Mouse (Mus musculus): Measurements from ENCODE around the gene Mrps14. TPM values are rescaled to one million over a fixed set of nuclear protein-coding genes. Genes with fewer than 3 reads are reported as not detected.
A peak's percentile ranks its signal among the peaks of the same experiment; 100 is the strongest.

The Mrps14 gene
- total and polyA plus RNA-seq, 2 experiments from 2014 or later: 17.7 to 111 TPM

DNA sequence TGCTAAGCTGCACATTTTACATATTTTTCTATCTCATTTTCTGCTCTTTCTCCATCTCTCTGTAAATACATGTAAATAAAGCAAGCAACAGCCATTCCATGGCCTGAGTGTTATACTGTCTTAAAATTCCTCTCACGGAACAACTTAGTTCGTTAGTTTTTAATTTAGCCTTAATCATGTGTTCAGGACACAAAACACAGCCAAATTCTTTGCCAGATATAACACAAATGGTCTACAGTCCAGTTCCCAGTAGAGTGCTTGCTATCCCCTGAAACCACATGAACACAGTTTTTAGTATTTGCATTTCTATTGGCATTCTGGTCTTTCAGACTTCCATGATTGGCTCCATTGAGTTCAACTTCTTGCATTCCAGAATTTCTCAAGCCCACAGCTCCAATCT, 36.8 kb upstream of the Mrps14 start:
- no peak for ATAC-seq (ENCODE audit: low FRiP score)
- TF ChIP-seq CTCF (IDR thresholded peaks at IDR 0.05): no peak
- no peak overlapping the region for H3K4me3 ChIP-seq (ENCODE audit: low read depth, low read length)

DNA sequence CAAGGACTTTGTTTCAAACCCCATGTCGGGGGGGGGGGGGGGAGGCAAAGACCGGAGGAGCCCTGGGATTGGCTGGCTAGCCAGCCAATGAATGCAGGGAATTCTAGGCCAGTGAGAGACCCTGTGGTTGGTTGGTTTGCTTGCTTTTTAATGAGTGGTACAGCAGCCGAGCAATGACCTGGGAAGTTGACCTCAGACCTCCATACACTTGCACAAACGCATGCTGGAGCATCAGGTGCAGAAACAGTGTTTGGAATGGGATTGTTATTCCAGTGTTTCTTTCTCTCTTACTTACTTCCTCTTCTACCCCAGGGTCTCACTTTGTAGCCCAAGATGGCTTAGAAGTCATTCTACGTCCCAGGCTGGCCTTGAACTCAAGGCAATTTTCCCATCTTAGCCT, 28.4 kb upstream of the Mrps14 start:
- H3K27ac ChIP-seq (ENCODE audit: low read depth, low read length): no peak overlapping the region
- no peaks in the 10 kb centered on the region for H3K36me3 ChIP-seq (ENCODE audit: insufficient read depth, low read length)
- no peak overlapping the region for H3K9ac ChIP-seq (replicated peaks; ENCODE audit: low read length, poor library complexity, severe bottlenecking)
- no peaks in the 10 kb centered on the region for H3K9me3 ChIP-seq (ENCODE audit: low read length)
- no peak for DNase-seq (ENCODE audit: low spot score)
- H3K27me3 ChIP-seq (ENCODE audit: insufficient read depth, low read length): no peaks in the 10 kb centered on the region
- ATAC-seq (ENCODE audit: low FRiP score): no peak
- no peak overlapping the region for H3K4me2 ChIP-seq (ENCODE audit: low read depth, low read length, poor library complexity, severe bottlenecking)
- H3K4me3 ChIP-seq (ENCODE audit: low read depth, low read length): no peak overlapping the region
- WGBS: 75% methylated on average over 3 of the region's 5 CpGs
- no peak for TF ChIP-seq CTCF (IDR thresholded peaks at IDR 0.05)
- no peaks in the 10 kb centered on the region for H3K4me1 ChIP-seq (ENCODE audit: insufficient read depth, low read length)

More for the DNA sequence above, 36.8 kb upstream of the Mrps14 start:
- no peaks in the 10 kb centered on the region for H3K27me3 ChIP-seq (ENCODE audit: insufficient read depth, low read length)
- H3K4me1 ChIP-seq (ENCODE audit: insufficient read depth, low read length): no peaks in the 10 kb centered on the region
- no peaks in the 10 kb centered on the region for H3K9me3 ChIP-seq (ENCODE audit: low read length)
- DNase-seq (ENCODE audit: low spot score): no peak
- no peak overlapping the region for H3K4me2 ChIP-seq (ENCODE audit: low read depth, low read length, poor library complexity, severe bottlenecking)
- no peak overlapping the region for H3K27ac ChIP-seq (ENCODE audit: low read depth, low read length)
- no peak overlapping the region for H3K9ac ChIP-seq (replicated peaks; ENCODE audit: low read length, poor library complexity, severe bottlenecking)
- no peaks in the 10 kb centered on the region for H3K36me3 ChIP-seq (ENCODE audit: insufficient read depth, low read length)
- WGBS: 90% methylated on average over 2 of the region's 2 CpGs

DNA sequence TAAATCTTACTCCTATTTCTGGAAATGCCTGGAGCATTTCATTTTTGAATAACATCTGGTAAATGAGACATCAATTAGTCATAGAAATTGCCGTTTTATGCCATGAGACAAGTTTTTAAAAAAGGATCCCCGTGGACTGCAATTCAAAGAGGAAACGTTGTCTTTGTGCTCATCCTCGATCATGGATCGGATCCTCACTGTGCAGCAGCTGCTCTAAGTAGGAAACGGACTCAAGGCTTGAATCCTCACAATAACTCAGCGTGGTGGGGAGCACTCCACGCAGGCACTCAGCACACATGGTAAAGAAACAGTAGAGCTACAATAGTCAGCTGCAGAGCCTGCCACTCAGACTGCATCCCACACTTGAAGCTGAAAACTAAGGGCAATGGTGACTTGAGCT, 18.1 kb upstream of the Mrps14 start:
- H3K4me3 ChIP-seq (ENCODE audit: low read depth, low read length): no peak overlapping the region
- H3K9ac ChIP-seq (replicated peaks; ENCODE audit: low read length, poor library complexity, severe bottlenecking): no peak overlapping the region
- no peak overlapping the region for H3K27ac ChIP-seq (ENCODE audit: low read depth, low read length)
- no peaks in the 10 kb centered on the region for H3K9me3 ChIP-seq (ENCODE audit: low read length)
- H3K4me2 ChIP-seq (ENCODE audit: low read depth, low read length, poor library complexity, severe bottlenecking): no peak overlapping the region
- H3K4me1 ChIP-seq (ENCODE audit: insufficient read depth, low read length): no peaks in the 10 kb centered on the region
- TF ChIP-seq CTCF (IDR thresholded peaks at IDR 0.05): no peak
- H3K36me3 ChIP-seq (ENCODE audit: insufficient read depth, low read length): no peaks in the 10 kb centered on the region
- ATAC-seq (ENCODE audit: low FRiP score) (no peak), DNase-seq (ENCODE audit: low spot score) (peak; percentile 10)
- 40% methylated on average over 8 of the region's 8 CpGs for WGBS
- no peaks in the 10 kb centered on the region for H3K27me3 ChIP-seq (ENCODE audit: insufficient read depth, low read length)

DNA sequence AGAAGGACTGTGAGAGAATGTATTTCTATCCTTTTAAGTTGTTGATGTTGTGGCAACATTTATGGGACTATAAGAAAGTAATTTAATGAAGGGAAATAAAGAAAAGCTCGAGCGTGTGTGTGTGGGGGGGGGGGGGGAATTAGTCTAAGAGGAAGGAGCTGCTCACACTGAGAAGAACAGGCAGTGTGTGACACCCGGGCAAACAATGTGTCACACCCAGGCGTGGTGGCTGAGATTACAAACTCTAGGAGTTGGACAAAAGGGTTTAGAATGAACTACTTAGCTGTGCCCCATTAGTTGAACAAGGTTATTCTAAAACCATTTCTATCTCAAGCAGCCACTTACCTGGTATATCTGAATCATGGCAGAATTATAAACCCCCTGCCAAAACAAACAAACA, 13.8 kb upstream of the Mrps14 start:
- H3K36me3 ChIP-seq (ENCODE audit: insufficient read depth, low read length): no peaks in the 10 kb centered on the region
- 52% methylated on average over 4 of the region's 4 CpGs for WGBS

DNA sequence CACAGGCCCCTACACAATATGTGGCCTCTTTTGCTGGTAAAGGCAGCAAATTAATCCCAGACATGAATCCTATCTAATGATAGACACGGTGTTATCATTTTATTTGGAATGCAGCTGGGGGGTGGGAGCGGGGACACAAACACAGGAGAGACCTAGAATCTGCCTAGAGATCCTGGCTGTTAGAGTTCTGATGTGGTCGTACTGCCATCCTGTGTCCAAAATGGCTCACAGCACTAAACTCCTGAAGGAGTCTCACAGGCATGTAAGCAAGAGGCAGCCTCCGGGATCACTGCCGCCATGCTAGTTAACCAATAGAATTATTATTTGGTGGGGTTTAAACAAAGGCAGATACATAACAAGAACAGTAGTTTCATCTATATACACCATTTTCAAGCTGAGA, 10.5 kb upstream of the Mrps14 start:
- TF ChIP-seq CTCF (IDR thresholded peaks at IDR 0.05): peak; percentile 93
- no peak overlapping the region for H3K9ac ChIP-seq (replicated peaks; ENCODE audit: low read length, poor library complexity, severe bottlenecking)
- no peak overlapping the region for H3K4me3 ChIP-seq (ENCODE audit: low read depth, low read length)
- H3K4me1 ChIP-seq (ENCODE audit: insufficient read depth, low read length): no peaks in the 10 kb centered on the region
- DNase-seq (ENCODE audit: low spot score) (peak; percentile 85), ATAC-seq (ENCODE audit: low FRiP score) (peak; percentile 87)
- WGBS: 6% methylated on average over 5 of the region's 5 CpGs
- H3K4me2 ChIP-seq (ENCODE audit: low read depth, low read length, poor library complexity, severe bottlenecking): peak overlapping the region; percentile 30; the same call in 1 of the 2 replicates
- no peaks in the 10 kb centered on the region for H3K9me3 ChIP-seq (ENCODE audit: low read length)
- no peaks in the 10 kb centered on the region for H3K27me3 ChIP-seq (ENCODE audit: insufficient read depth, low read length)
- H3K36me3 ChIP-seq (ENCODE audit: insufficient read depth, low read length): no peaks in the 10 kb centered on the region
- no peak overlapping the region for H3K27ac ChIP-seq (ENCODE audit: low read depth, low read length)

More for the DNA sequence above, 13.8 kb upstream of the Mrps14 start:
- ATAC-seq (ENCODE audit: low FRiP score) (no peak), DNase-seq (ENCODE audit: low spot score) (no peak)
- Histone ChIP-seq H3K9ac (replicated peaks; ENCODE audit: low read length, poor library complexity, severe bottlenecking) (no peak overlapping the region), H3K4me2 (ENCODE audit: low read depth, low read length, poor library complexity, severe bottlenecking) (no peak overlapping the region), H3K9me3 (ENCODE audit: low read length) (no peaks in the 10 kb centered on the region), H3K4me1 (ENCODE audit: insufficient read depth, low read length) (no peaks in the 10 kb centered on the region), H3K27ac (ENCODE audit: low read depth, low read length) (no peak overlapping the region), H3K27me3 (ENCODE audit: insufficient read depth, low read length) (no peaks in the 10 kb centered on the region), H3K4me3 (ENCODE audit: low read depth, low read length) (no peak overlapping the region)
- no peak for TF ChIP-seq CTCF (IDR thresholded peaks at IDR 0.05)

DNA sequence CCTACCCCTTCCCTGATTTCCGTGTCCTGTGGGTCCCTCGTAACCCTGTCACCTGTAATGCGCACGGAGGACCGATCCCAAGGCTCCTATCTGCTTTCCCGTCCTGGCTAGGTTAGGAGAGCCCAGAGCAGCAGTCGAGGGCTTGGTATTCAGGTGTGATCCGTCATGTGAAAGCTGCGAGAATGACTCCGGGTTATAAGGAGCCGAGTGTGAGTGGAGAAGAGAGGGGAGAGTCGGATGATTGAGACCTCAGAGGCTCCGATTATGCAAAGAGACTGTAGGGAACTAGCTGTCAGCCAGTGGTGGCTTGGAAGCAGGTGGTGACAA, 285 bp downstream of the Mrps14 start:
- Histone ChIP-seq H3K9me3 (ENCODE audit: low read length) (no peaks in the 10 kb centered on the region), H3K27me3 (ENCODE audit: insufficient read depth, low read length) (no peaks in the 10 kb centered on the region), H3K9ac (replicated peaks; ENCODE audit: low read length, poor library complexity, severe bottlenecking) (peak overlapping the region; percentile 87), H3K4me1 (ENCODE audit: insufficient read depth, low read length) (no peaks in the 10 kb centered on the region; the same call in 1 of the 2 replicates), H3K4me2 (ENCODE audit: low read depth, low read length, poor library complexity, severe bottlenecking) (peak overlapping the region; percentile 78), H3K36me3 (ENCODE audit: insufficient read depth, low read length) (peaks cover 12% of the 10 kb centered on the region), H3K27ac (ENCODE audit: low read depth, low read length) (peak overlapping the region; percentile 84), H3K4me3 (ENCODE audit: low read depth, low read length) (peak overlapping the region; percentile 88)
- ATAC-seq (ENCODE audit: low FRiP score): peak; percentile 42; the same call in 1 of the 2 replicates
- under 1% methylated on average over 13 of the region's 13 CpGs for WGBS
- TF ChIP-seq CTCF (IDR thresholded peaks at IDR 0.05): no peak
- no peak for DNase-seq (ENCODE audit: low spot score)
